Mouse (Mus musculus): ENCODE results near the gene Fance. TPM values are rescaled to one million over a fixed set of nuclear protein-coding genes. Genes with fewer than 3 reads are reported as not detected.

The Fance gene
- polyA plus RNA-seq, 2 experiments = 28.3 to 30.8 TPM

GRCm38 (mm10) chr17:28300323-28300722 lies 13.0 kb upstream of the Fance start:
- Histone ChIP-seq H3K4me3 (replicated peaks; ENCODE audit: low read length) (no peak overlapping the region), H3K36me3 (ENCODE audit: control insufficient read depth, insufficient read depth, low read length) (peaks cover 34% of the 10 kb centered on the region), H3K27ac (replicated peaks; ENCODE audit: low read depth, low read length) (0 out of 2 replicates have a peak overlapping the region, but pooled peaks have one; percentile 8), H3K27me3 (ENCODE audit: control insufficient read depth, insufficient read depth, low read length) (no peaks in the 10 kb centered on the region), H3K4me1 (ENCODE audit: control insufficient read depth, insufficient read depth, low read length) (no peaks in the 10 kb centered on the region), H3K9me3 (ENCODE audit: control insufficient read depth, low read length) (no peaks in the 10 kb centered on the region), H3K9ac (ENCODE audit: low read depth, low read length, severe bottlenecking) (peak overlapping the region; percentile 36; the same call in 1 of the 2 replicates), H3K4me2 (replicated peaks; ENCODE audit: low read depth, low read length, severe bottlenecking) (no peak overlapping the region)
- 50% methylated on average over 9 of the region's 9 CpGs for WGBS
- no peak for TF ChIP-seq POLR2A (IDR thresholded peaks at IDR 0.05; ENCODE audit: borderline replicate concordance, extremely low read depth, insufficient read depth, insufficient read length)
- DNase-seq (ENCODE audit: low spot score) (no peak), ATAC-seq (ENCODE audit: low FRiP score, low read depth) (no peak)

DNA sequence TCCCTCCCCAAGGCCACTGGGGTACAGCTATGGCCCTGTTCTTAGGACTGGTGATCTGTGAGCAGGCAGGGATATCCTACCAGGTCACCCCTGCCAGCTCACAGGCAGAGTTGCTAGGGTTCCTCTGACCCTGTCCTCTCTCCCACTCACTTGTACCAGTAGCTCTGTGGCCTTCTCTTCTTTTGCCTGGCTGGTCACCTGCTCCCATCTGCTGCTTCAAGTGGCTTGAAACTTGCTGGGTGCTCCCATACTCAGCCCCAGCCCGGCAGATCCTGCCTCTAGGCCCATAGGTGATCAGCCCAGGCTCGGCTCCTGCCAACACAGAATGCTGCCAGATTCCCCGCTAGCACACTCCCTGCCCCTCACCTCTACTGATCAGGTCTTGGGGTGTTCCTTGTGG lies 12.5 kb upstream of the Fance start:
- WGBS = 67% methylated on average over 3 of the region's 3 CpGs
- H3K27me3 ChIP-seq (ENCODE audit: control insufficient read depth, insufficient read depth, low read length) = no peaks in the 10 kb centered on the region
- H3K27ac ChIP-seq (replicated peaks; ENCODE audit: low read depth, low read length) = 0 out of 2 replicates have a peak overlapping the region, but pooled peaks have one; percentile 8
- no peak overlapping the region for H3K4me3 ChIP-seq (replicated peaks; ENCODE audit: low read length)
- no peak for TF ChIP-seq POLR2A (IDR thresholded peaks at IDR 0.05; ENCODE audit: borderline replicate concordance, extremely low read depth, insufficient read depth, insufficient read length)
- no peaks in the 10 kb centered on the region for H3K4me1 ChIP-seq (ENCODE audit: control insufficient read depth, insufficient read depth, low read length)
- H3K9ac ChIP-seq (ENCODE audit: low read depth, low read length, severe bottlenecking) = no peak overlapping the region
- DNase-seq (ENCODE audit: low spot score) (no peak), ATAC-seq (ENCODE audit: low FRiP score, low read depth) (no peak)
- no peaks in the 10 kb centered on the region for H3K9me3 ChIP-seq (ENCODE audit: control insufficient read depth, low read length)
- H3K36me3 ChIP-seq (ENCODE audit: control insufficient read depth, insufficient read depth, low read length) = peaks cover 29% of the 10 kb centered on the region
- H3K4me2 ChIP-seq (replicated peaks; ENCODE audit: low read depth, low read length, severe bottlenecking) = no peak overlapping the region

DNA sequence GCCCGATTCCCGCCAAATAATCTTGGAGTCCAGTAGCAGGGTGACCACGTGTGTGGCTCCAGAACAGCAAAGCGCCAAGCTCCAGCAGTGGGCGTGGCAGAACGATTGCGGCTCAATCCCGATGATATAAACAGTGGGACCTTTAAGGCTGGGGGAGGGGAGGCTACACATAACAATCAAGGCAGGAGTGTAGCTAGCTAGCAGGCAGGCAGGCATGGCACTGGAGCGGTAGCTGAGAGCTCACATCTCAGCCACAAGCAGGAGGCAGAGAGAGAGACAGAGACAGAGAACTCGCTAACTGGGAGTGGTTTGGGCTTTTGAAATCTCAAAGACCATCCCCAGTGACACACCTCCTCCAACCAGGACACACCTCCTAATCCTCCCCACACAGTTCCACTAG lies 8.1 kb upstream of the Fance start:
- Histone ChIP-seq H3K36me3 (ENCODE audit: control insufficient read depth, insufficient read depth, low read length) (no peaks in the 10 kb centered on the region), H3K9ac (ENCODE audit: low read depth, low read length, severe bottlenecking) (no peak overlapping the region), H3K4me1 (ENCODE audit: control insufficient read depth, insufficient read depth, low read length) (peaks cover 5% of the 10 kb centered on the region), H3K4me3 (replicated peaks; ENCODE audit: low read length) (no peak overlapping the region), H3K4me2 (replicated peaks; ENCODE audit: low read depth, low read length, severe bottlenecking) (no peak overlapping the region), H3K27me3 (ENCODE audit: control insufficient read depth, insufficient read depth, low read length) (no peaks in the 10 kb centered on the region), H3K27ac (replicated peaks; ENCODE audit: low read depth, low read length) (no peak overlapping the region), H3K9me3 (ENCODE audit: control insufficient read depth, low read length) (no peaks in the 10 kb centered on the region)
- no peak for TF ChIP-seq POLR2A (IDR thresholded peaks at IDR 0.05; ENCODE audit: borderline replicate concordance, extremely low read depth, insufficient read depth, insufficient read length)
- DNase-seq (ENCODE audit: low spot score) (no peak), ATAC-seq (ENCODE audit: low FRiP score, low read depth) (no peak)
- WGBS = 58% methylated on average over 10 of the region's 10 CpGs

DNA sequence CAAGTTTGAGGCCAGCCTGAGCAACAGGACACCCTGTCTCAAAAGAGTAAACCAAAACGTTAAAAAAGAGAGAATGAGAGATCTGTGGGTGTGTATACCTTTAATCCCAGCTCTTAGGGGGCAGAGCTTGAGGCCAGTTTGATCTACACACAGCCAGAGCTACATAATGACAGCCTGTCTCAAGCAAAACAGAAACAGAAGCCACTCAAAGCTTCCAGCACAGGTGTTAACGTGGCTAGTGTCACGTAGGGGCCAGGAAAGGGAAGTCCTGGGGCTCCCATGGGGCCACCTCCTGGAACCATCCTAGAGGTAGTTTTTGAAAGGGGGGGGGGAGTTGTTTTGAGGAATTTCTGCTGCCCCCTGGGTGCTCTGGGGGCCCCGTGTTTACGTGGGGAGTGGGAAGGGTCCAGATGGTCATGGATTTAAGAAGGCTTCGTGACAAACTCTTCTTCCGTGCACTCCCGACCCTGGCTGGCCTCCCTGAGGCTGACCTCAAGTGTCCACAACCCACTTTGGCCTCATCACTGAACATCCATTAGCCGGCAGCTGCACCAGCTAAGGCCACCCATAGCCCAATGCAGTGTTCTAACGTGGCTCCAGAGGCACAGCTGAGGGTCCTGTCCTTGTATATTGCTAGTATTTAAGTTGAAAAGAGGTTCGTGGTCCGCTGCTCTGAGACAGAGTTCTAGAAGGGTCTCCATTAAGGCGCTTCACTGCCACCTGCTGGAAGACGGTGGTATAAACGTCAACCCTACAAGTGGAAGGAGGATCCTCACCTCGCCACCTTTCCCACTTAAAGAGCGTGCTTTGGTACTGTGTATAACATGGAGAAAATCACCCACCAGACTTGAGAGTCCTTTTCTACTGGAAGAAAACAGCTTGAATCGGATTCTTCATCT lies 4.8 kb upstream of the Fance start:
- Histone ChIP-seq H3K27me3 (ENCODE audit: control insufficient read depth, insufficient read depth, low read length) (no peaks in the 10 kb centered on the region), H3K36me3 (ENCODE audit: control insufficient read depth, insufficient read depth, low read length) (no peaks in the 10 kb centered on the region), H3K4me3 (replicated peaks; ENCODE audit: low read length) (no peak overlapping the region), H3K4me1 (ENCODE audit: control insufficient read depth, insufficient read depth, low read length) (peaks cover 5% of the 10 kb centered on the region), H3K9ac (ENCODE audit: low read depth, low read length, severe bottlenecking) (no peak overlapping the region), H3K4me2 (replicated peaks; ENCODE audit: low read depth, low read length, severe bottlenecking) (0 out of 2 replicates have a peak overlapping the region, but pooled peaks have one; percentile 16), H3K27ac (replicated peaks; ENCODE audit: low read depth, low read length) (no peak overlapping the region), H3K9me3 (ENCODE audit: control insufficient read depth, low read length) (no peaks in the 10 kb centered on the region)
- ATAC-seq (ENCODE audit: low FRiP score, low read depth) = peak; percentile 27
- TF ChIP-seq POLR2A (IDR thresholded peaks at IDR 0.05; ENCODE audit: borderline replicate concordance, extremely low read depth, insufficient read depth, insufficient read length) = no peak
- DNase-seq (ENCODE audit: low spot score) = peak; percentile 92
- 14% methylated on average over 18 of the region's 18 CpGs for WGBS

DNA sequence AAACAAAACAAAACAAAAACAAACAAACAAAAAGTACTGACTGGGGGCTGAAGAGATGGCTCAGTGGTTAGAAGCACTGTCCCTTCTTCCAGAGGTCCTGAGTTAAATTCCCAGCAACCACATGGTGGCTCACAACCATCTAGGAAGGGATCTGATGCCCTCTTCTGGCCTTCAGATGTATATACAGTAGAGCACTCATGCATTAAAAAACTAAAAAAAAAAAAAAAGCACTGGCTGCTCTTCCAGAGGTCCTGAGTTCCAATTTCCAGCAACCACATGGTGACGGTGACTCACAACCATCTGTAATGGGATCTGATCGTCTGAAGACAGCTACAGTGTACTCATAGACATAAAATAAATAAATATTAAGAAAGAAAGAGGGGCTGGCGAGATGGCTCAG lies 2.5 kb upstream of the Fance start:
- 81% methylated on average over 3 of the region's 3 CpGs for WGBS
- H3K4me1 ChIP-seq (ENCODE audit: control insufficient read depth, insufficient read depth, low read length) = peaks cover 17% of the 10 kb centered on the region
- no peak overlapping the region for H3K9ac ChIP-seq (ENCODE audit: low read depth, low read length, severe bottlenecking)
- peaks cover 4% of the 10 kb centered on the region for H3K36me3 ChIP-seq (ENCODE audit: control insufficient read depth, insufficient read depth, low read length)
- TF ChIP-seq POLR2A (IDR thresholded peaks at IDR 0.05; ENCODE audit: borderline replicate concordance, extremely low read depth, insufficient read depth, insufficient read length) = no peak
- H3K27me3 ChIP-seq (ENCODE audit: control insufficient read depth, insufficient read depth, low read length) = no peaks in the 10 kb centered on the region
- no peaks in the 10 kb centered on the region for H3K9me3 ChIP-seq (ENCODE audit: control insufficient read depth, low read length)
- no peak for ATAC-seq (ENCODE audit: low FRiP score, low read depth)
- H3K4me2 ChIP-seq (replicated peaks; ENCODE audit: low read depth, low read length, severe bottlenecking) = no peak overlapping the region
- DNase-seq (ENCODE audit: low spot score) = no peak
- H3K27ac ChIP-seq (replicated peaks; ENCODE audit: low read depth, low read length) = no peak overlapping the region
- H3K4me3 ChIP-seq (replicated peaks; ENCODE audit: low read length) = no peak overlapping the region
